Mouse (Mus musculus) C2C12 (cell line): ENCODE measurements around the gene Hcfc1. TPM values are rescaled to one million over a fixed set of nuclear protein-coding genes. Genes with fewer than 3 reads are reported as not detected.
A peak's percentile ranks its signal among the peaks of the same experiment; 100 is the strongest.

ENCODE experiments used
- H3K27me3 ChIP-seq: one replicate; pipeline ENCODE4 v1.6.1; 2011; ENCODE audit not compliant: control insufficient read depth, insufficient read depth, insufficient read length
- H3K36me3 ChIP-seq: one replicate; pipeline ENCODE4 v1.6.1; 2011; ENCODE audit not compliant: control insufficient read depth, insufficient read depth
- H3K4me3 ChIP-seq: one replicate; pipeline ENCODE4 v1.5.1; 2011; ENCODE audit warnings: mild to moderate bottlenecking, control low read depth; ENCODE audit not compliant: poor library complexity, insufficient read depth, severe bottlenecking
- H3K79me2 ChIP-seq: one replicate; pipeline ENCODE4 v1.6.1; 2011; ENCODE audit not compliant: control insufficient read depth, insufficient read depth
- H3K79me3 ChIP-seq: one replicate; pipeline ENCODE4 v1.6.1; 2011; ENCODE audit warnings: low read depth, control low read depth
- H3ac ChIP-seq: one replicate; pipeline ENCODE3; 2011; ENCODE audit warnings: low read depth; ENCODE audit not compliant: control insufficient read depth, insufficient read length
- CEBPB ChIP-seq: IDR thresholded peaks from one replicate; pipeline ENCODE4 v1.6.1; 2011; ENCODE audit warnings: low read depth, mild to moderate bottlenecking, control low read depth, moderate library complexity
- CTCF ChIP-seq: IDR thresholded peaks from one replicate; pipeline ENCODE4 v1.5.1; 2011; ENCODE audit not compliant: control insufficient read depth, insufficient read depth, insufficient read length
- FOSL1 ChIP-seq: IDR thresholded peaks from one replicate; pipeline ENCODE4 v1.8.0; 2011; ENCODE audit warnings: mild to moderate bottlenecking, low read length; ENCODE audit not compliant: poor library complexity, insufficient read depth, severe bottlenecking
- MAX ChIP-seq: IDR thresholded peaks from one replicate; pipeline ENCODE4 v1.6.1; 2011; ENCODE audit warnings: mild to moderate bottlenecking, control low read depth
- MYOD1 ChIP-seq: IDR thresholded peaks from one replicate; pipeline ENCODE4 v1.6.1; 2011; ENCODE audit warnings: low read depth; ENCODE audit not compliant: control insufficient read depth, insufficient read length
- MYOG ChIP-seq: IDR thresholded peaks from one replicate; pipeline ENCODE4 v1.6.1; 2011; ENCODE audit not compliant: control insufficient read depth, insufficient read length; ENCODE audit errors: extremely low read depth
- USF1 ChIP-seq: IDR thresholded peaks from one replicate; pipeline ENCODE4 v1.6.1; 2011; ENCODE audit warnings: low read depth, mild to moderate bottlenecking, control low read depth, moderate library complexity
- polyA plus RNA-seq: library from polyadenylated mRNA; unstranded; fragments of >200 nt; fragmentation: generic; extraction: Trizol; gene quantifications from one replicate; pipeline ENCODE4 v1.2.1, GENCODE M21; 2012; ENCODE audit warnings: missing spikeins

Hcfc1 gene
- polyA plus RNA-seq, 1 experiment: 58.7 TPM

GRCm38 (mm10) chrX:73998911-73999869, 33.0 kb upstream of the Hcfc1 start:
- TF ChIP-seq FOSL1 (no peak), USF1 (no peak), CTCF (no peak), MAX (no peak), MYOD1 (no peak), MYOG (no peak), CEBPB (peak; percentile 55)
- no peaks in the 10 kb centered on the region for H3K79me3 ChIP-seq
- H3ac ChIP-seq: no peak overlapping the region
- H3K27me3 ChIP-seq: no peaks in the 10 kb centered on the region
- no peaks in the 10 kb centered on the region for H3K79me2 ChIP-seq
- no peak overlapping the region for H3K4me3 ChIP-seq
- no peaks in the 10 kb centered on the region for H3K36me3 ChIP-seq

GRCm38 (mm10) chrX:73977783-73978182, 11.6 kb upstream of the Hcfc1 start:
- TF ChIP-seq MYOG (no peak), CEBPB (no peak), MAX (no peak), USF1 (no peak), CTCF (no peak), MYOD1 (no peak), FOSL1 (no peak)
- H3K79me2 ChIP-seq: no peaks in the 10 kb centered on the region
- no peak overlapping the region for H3K4me3 ChIP-seq

GRCm38 (mm10) chrX:73976283-73976682, 10.1 kb upstream of the Hcfc1 start:
- H3K27me3 ChIP-seq: no peaks in the 10 kb centered on the region
- TF ChIP-seq CTCF (no peak), CEBPB (no peak), MYOG (no peak), MAX (no peak), MYOD1 (no peak), USF1 (no peak), FOSL1 (no peak)
- no peaks in the 10 kb centered on the region for H3K36me3 ChIP-seq
- H3ac ChIP-seq: no peak overlapping the region
- H3K79me3 ChIP-seq: no peaks in the 10 kb centered on the region
- H3K4me3 ChIP-seq: no peak overlapping the region
- H3K79me2 ChIP-seq: no peaks in the 10 kb centered on the region

More at GRCm38 (mm10) chrX:73977783-73978182, 11.6 kb upstream of the Hcfc1 start:
- H3K27me3 ChIP-seq: no peaks in the 10 kb centered on the region
- H3ac ChIP-seq: no peak overlapping the region
- no peaks in the 10 kb centered on the region for H3K79me3 ChIP-seq
- no peaks in the 10 kb centered on the region for H3K36me3 ChIP-seq

- H3K27me3 ChIP-seq: no peaks in the 10 kb centered on the region
- TF ChIP-seq CEBPB (no peak), MYOG (no peak)
- no peak overlapping the region for H3ac ChIP-seq
- H3K79me2 ChIP-seq: no peaks in the 10 kb centered on the region
- no peaks in the 10 kb centered on the region for H3K79me3 ChIP-seq
- no peak overlapping the region for H3K4me3 ChIP-seq
- H3K36me3 ChIP-seq: no peaks in the 10 kb centered on the region
These were observed 6.6 kb upstream of the Hcfc1 start for GRCm38 (mm10) chrX:73972774-73973173.

- no peak overlapping the region for H3K4me3 ChIP-seq
- TF ChIP-seq MYOD1 (no peak), FOSL1 (no peak)
These were observed 4.6 kb upstream of the Hcfc1 start for GRCm38 (mm10) chrX:73970781-73971180.

GRCm38 (mm10) chrX:73969729-73970128, 3.6 kb upstream of the Hcfc1 start:
- Histone ChIP-seq H3K79me3 (peaks cover 12% of the 10 kb centered on the region), H3ac (no peak overlapping the region), H3K4me3 (no peak overlapping the region), H3K27me3 (no peaks in the 10 kb centered on the region), H3K79me2 (peaks cover 20% of the 10 kb centered on the region), H3K36me3 (no peaks in the 10 kb centered on the region)
- TF ChIP-seq FOSL1: no peak
- TF ChIP-seq CTCF: no peak
- no peak for TF ChIP-seq MAX
- no peak for TF ChIP-seq MYOD1
- no peak for TF ChIP-seq USF1

More at GRCm38 (mm10) chrX:73970781-73971180, 4.6 kb upstream of the Hcfc1 start:
- no peak overlapping the region for H3ac ChIP-seq
- H3K36me3 ChIP-seq: no peaks in the 10 kb centered on the region
- H3K79me3 ChIP-seq: peaks cover 4% of the 10 kb centered on the region
- H3K79me2 ChIP-seq: peaks cover 9% of the 10 kb centered on the region
- no peaks in the 10 kb centered on the region for H3K27me3 ChIP-seq
